Mouse (Mus musculus): ENCODE data around the gene Rtn4rl1.
"Not testable (repeated sequence)": the region's sequence is repeated elsewhere in the genome, so short reads cannot be mapped to it uniquely, and the experiment has no call there.

The Rtn4rl1 gene

GRCm38 (mm10) chr11:75273466-75273865 is 79.9 kb downstream of the Rtn4rl1 start:
- DNase-seq (ENCODE audit: low spot score in 2 of 2) = no peak

GRCm38 (mm10) chr11:75275035-75275434 is 81.5 kb downstream of the Rtn4rl1 start:
- DNase-seq (ENCODE audit: low spot score in 2 of 2) = no peak

GRCm38 (mm10) chr11:75278115-75278514 is 84.5 kb downstream of the Rtn4rl1 start:
- DNase-seq (ENCODE audit: low spot score in 2 of 2) = no peak

GRCm38 (mm10) chr11:75279013-75279341 is 85.4 kb downstream of the Rtn4rl1 start:
- no peak for DNase-seq (ENCODE audit: low spot score in 2 of 2)

GRCm38 (mm10) chr11:75279342-75280065 is 85.9 kb downstream of the Rtn4rl1 start:
- peak in 1 of 2 experiments; percentile 44 for DNase-seq (ENCODE audit: low spot score in 2 of 2)

GRCm38 (mm10) chr11:75280066-75280410 is 86.5 kb downstream of the Rtn4rl1 start:
- DNase-seq (ENCODE audit: low spot score in 2 of 2) = no peak

- DNase-seq (ENCODE audit: low spot score in 2 of 2) = no peak
Measured at GRCm38 (mm10) chr11:75280435-75281001, 86.9 kb downstream of the Rtn4rl1 start.

- DNase-seq (ENCODE audit: low spot score in 2 of 2) = no peak
Measured at GRCm38 (mm10) chr11:75281380-75282256, 88.0 kb downstream of the Rtn4rl1 start.

- DNase-seq (ENCODE audit: low spot score in 2 of 2) = peak; percentile 28 to 41
Measured at GRCm38 (mm10) chr11:75282496-75283120, 89.0 kb downstream of the Rtn4rl1 start.

- not testable (repeated sequence) for DNase-seq (ENCODE audit: low spot score in 2 of 2)
Measured at GRCm38 (mm10) chr11:75283784-75284183, 90.2 kb downstream of the Rtn4rl1 start.

- no peak for DNase-seq (ENCODE audit: low spot score in 2 of 2)
Measured at GRCm38 (mm10) chr11:75285893-75286467, 92.4 kb downstream of the Rtn4rl1 start.

GRCm38 (mm10) chr11:75286868-75287267 is 93.3 kb downstream of the Rtn4rl1 start:
- no peak for DNase-seq (ENCODE audit: low spot score in 2 of 2)

- no peak for DNase-seq (ENCODE audit: low spot score in 2 of 2)
Measured at GRCm38 (mm10) chr11:75287940-75288339, 94.4 kb downstream of the Rtn4rl1 start.

- no peak for DNase-seq (ENCODE audit: low spot score in 2 of 2)
Measured at GRCm38 (mm10) chr11:75288517-75288916, 94.9 kb downstream of the Rtn4rl1 start.

GRCm38 (mm10) chr11:75289120-75289519 is 95.5 kb downstream of the Rtn4rl1 start:
- DNase-seq (ENCODE audit: low spot score in 2 of 2) = no peak

GRCm38 (mm10) chr11:75290566-75291271 is 97.1 kb downstream of the Rtn4rl1 start:
- peak; percentile 59 to 81 for DNase-seq (ENCODE audit: low spot score in 2 of 2)

- DNase-seq (ENCODE audit: low spot score in 2 of 2) = no peak
Measured at GRCm38 (mm10) chr11:75291389-75292215, 98.0 kb downstream of the Rtn4rl1 start.

GRCm38 (mm10) chr11:75292281-75292680 is 98.7 kb downstream of the Rtn4rl1 start:
- DNase-seq (ENCODE audit: low spot score in 2 of 2) = no peak

- DNase-seq (ENCODE audit: low spot score in 2 of 2) = no peak
Measured at GRCm38 (mm10) chr11:75293852-75294361, 100.3 kb downstream of the Rtn4rl1 start.

GRCm38 (mm10) chr11:75294862-75295261 is 101.3 kb downstream of the Rtn4rl1 start:
- DNase-seq (ENCODE audit: low spot score in 2 of 2) = no peak

All from spleen, postnatal 14 days (tissue).